Mouse (Mus musculus) erythroblast, embryonic 14.5 days (primary cell): ENCODE results near the gene Slco2a1.

Experiments
- GATA1 ChIP-seq: IDR thresholded peaks from 2 replicates; pipeline ENCODE4 v1.6.1; 2012; ENCODE audit warnings: low read length, inconsistent platforms, mixed read lengths
- TAL1 ChIP-seq: IDR thresholded peaks from 3 replicates; pipeline ENCODE4 v1.6.1; 2012; ENCODE audit warnings: low read length, inconsistent platforms, mixed read lengths

DNA sequence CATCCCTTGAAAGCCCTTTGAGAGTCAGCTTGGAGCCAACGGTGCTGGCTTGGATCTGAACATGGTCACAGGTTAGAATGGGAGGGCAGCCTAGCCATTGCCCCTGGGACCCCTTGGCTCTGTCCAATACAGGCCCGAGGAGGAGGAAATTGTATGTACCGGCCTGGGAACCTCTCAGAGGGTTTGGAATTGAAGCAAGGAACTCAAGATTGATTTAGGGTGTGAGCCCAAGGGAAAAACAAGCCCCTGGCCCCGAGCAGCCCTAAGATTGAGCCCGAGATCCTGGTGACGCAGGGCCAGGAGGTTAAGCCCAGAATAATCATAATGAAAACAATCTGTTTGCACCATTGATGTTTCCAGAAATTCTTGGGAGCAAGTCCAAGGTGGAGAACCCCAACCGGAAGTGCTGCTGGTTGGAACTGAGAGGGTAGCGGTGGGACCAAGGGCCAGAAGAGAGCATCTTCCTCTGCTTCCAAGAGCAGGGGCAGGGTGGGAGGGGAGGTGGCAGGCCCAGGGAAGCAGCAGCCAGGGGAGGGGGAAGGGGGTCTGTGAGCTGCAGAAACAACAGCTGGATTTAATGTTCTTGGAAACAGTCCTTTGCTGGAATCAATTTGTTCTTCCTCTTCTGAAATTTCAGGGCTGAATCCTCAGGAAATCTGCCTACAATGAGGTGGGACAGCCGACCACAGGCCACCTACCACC lies 10.6 kb upstream of the Slco2a1 start:
- TF ChIP-seq TAL1 (no peak), GATA1 (no peak)
